Mouse (Mus musculus) testis, adult 2 months (tissue): ENCODE results near the gene Olfr944.

ENCODE experiments used
- CTCF ChIP-seq: fragments of 200-500 bp; IDR thresholded peaks from 2 replicates; pipeline ENCODE4 v1.5.1; 2012; ENCODE audit warnings: low read depth, mild to moderate bottlenecking, inconsistent platforms, low read length, moderate library complexity; ENCODE audit not compliant: control insufficient read depth, insufficient read depth, insufficient replicate concordance
- POLR2A ChIP-seq: fragments of 200-500 bp; IDR thresholded peaks from 2 replicates; pipeline ENCODE4 v1.6.1; 2012; ENCODE audit warnings: low read depth, mild to moderate bottlenecking, inconsistent platforms, low read length, moderate library complexity; ENCODE audit not compliant: control insufficient read depth

GRCm38 (mm10) chr9:39201620-39202019, at the start of gene Olfr944:
- no peak for TF ChIP-seq CTCF
- TF ChIP-seq POLR2A = no peak
